Mouse (Mus musculus): ENCODE results near the gene Foxa2. TPM values are rescaled to one million over a fixed set of nuclear protein-coding genes. Genes with fewer than 3 reads are reported as not detected.

The Foxa2 gene
- polyA plus RNA-seq, 1 experiment from 2014 or later = 0.74 TPM

- Histone ChIP-seq H3K4me3 (ENCODE audit: low read depth, low read length) (peak overlapping the region; percentile 25; the same call in 1 of the 2 replicates), H3K27ac (replicated peaks; ENCODE audit: low read depth, low read length) (no peak overlapping the region), H3K27me3 (replicated peaks; ENCODE audit: control insufficient read depth, insufficient read depth, low read length) (peaks cover 100% of the 10 kb centered on the region), H3K4me1 (ENCODE audit: control insufficient read depth, insufficient read depth, low read length) (peaks cover 5% of the 10 kb centered on the region; the same call in 1 of the 2 replicates), H3K9me3 (ENCODE audit: control insufficient read depth, low read length) (no peaks in the 10 kb centered on the region), H3K9ac (ENCODE audit: low read depth, low read length) (no peak overlapping the region), H3K4me2 (ENCODE audit: low read depth, low read length) (peak overlapping the region; percentile 46), H3K36me3 (ENCODE audit: control insufficient read depth, insufficient read depth, low read length) (no peaks in the 10 kb centered on the region)
- DNase-seq (ENCODE audit: low spot score) (peak; percentile 61), ATAC-seq (ENCODE audit: low read depth) (peak; percentile 35; the same call in 1 of the 2 replicates)
- under 1% methylated on average over 40 of the region's 41 CpGs for WGBS
Measured at GRCm38 (mm10) chr2:148048484-148049129, 1.8 kb upstream of the Foxa2 start.

- Histone ChIP-seq H3K4me2 (ENCODE audit: low read depth, low read length) (no peak overlapping the region), H3K27me3 (replicated peaks; ENCODE audit: control insufficient read depth, insufficient read depth, low read length) (peaks cover 100% of the 10 kb centered on the region), H3K9ac (ENCODE audit: low read depth, low read length) (no peak overlapping the region), H3K27ac (replicated peaks; ENCODE audit: low read depth, low read length) (no peak overlapping the region), H3K36me3 (ENCODE audit: control insufficient read depth, insufficient read depth, low read length) (no peaks in the 10 kb centered on the region), H3K4me1 (ENCODE audit: control insufficient read depth, insufficient read depth, low read length) (peaks cover 5% of the 10 kb centered on the region; the same call in 1 of the 2 replicates), H3K4me3 (ENCODE audit: low read depth, low read length) (no peak overlapping the region), H3K9me3 (ENCODE audit: control insufficient read depth, low read length) (no peaks in the 10 kb centered on the region)
- ATAC-seq (ENCODE audit: low read depth) (no peak), DNase-seq (ENCODE audit: low spot score) (no peak)
- WGBS = 5% methylated on average over 8 of the region's 8 CpGs
Measured at GRCm38 (mm10) chr2:148047611-148048010, 842 bp upstream of the Foxa2 start.

DNA sequence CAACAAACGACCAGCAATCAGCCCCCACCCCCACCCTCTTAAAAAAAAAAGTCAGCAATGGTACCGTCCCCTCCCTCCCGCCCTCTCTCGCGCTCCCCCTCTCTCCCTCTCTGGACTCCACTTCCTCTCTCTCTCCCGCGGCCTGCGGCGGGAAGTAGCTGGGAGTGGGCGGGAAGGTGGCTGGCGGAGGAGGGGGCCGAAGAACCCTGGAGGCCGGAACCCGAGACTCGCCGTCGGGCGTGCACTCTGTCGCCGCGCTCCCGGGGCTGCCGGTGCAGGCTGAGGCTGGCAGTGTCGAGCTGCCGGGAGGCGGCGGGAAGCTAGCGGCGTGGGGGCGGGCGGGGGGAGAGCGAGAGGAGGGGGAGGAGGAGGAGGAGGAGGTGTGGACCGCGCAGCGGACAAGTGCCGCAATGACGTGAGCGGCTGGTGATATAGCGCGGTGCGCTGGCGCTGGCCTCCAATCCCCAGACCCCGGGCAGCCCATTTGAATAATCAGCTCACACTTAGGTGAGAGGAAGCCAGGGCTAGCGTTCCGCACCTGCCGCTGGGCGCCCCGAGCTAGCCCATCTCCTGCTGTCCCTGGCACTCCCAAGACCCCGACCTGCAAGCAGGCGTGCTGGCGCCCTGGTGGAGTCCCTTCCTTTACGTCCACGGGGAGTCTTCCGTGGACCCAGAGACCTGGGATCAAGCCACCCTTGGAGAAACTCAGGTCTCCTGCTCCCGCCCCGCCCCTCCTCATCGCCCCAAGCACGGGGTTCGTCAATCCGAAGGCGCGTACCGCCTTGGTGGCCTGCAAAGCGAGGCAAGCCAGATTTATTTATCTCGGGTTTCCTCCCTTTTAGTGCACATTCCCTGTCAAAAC, 601 bp downstream of the Foxa2 start:
- Histone ChIP-seq H3K27ac (replicated peaks; ENCODE audit: low read depth, low read length) (no peak overlapping the region), H3K4me2 (ENCODE audit: low read depth, low read length) (peak overlapping the region; percentile 58), H3K9me3 (ENCODE audit: control insufficient read depth, low read length) (no peaks in the 10 kb centered on the region), H3K4me1 (ENCODE audit: control insufficient read depth, insufficient read depth, low read length) (peaks cover 5% of the 10 kb centered on the region; the same call in 1 of the 2 replicates), H3K27me3 (replicated peaks; ENCODE audit: control insufficient read depth, insufficient read depth, low read length) (peaks cover 100% of the 10 kb centered on the region), H3K36me3 (ENCODE audit: control insufficient read depth, insufficient read depth, low read length) (no peaks in the 10 kb centered on the region), H3K9ac (ENCODE audit: low read depth, low read length) (no peak overlapping the region), H3K4me3 (ENCODE audit: low read depth, low read length) (peak overlapping the region; percentile 38)
- WGBS = under 1% methylated on average over 37 of the region's 65 CpGs
- ATAC-seq (ENCODE audit: low read depth) = no peak
- DNase-seq (ENCODE audit: low spot score) = no peak

DNA sequence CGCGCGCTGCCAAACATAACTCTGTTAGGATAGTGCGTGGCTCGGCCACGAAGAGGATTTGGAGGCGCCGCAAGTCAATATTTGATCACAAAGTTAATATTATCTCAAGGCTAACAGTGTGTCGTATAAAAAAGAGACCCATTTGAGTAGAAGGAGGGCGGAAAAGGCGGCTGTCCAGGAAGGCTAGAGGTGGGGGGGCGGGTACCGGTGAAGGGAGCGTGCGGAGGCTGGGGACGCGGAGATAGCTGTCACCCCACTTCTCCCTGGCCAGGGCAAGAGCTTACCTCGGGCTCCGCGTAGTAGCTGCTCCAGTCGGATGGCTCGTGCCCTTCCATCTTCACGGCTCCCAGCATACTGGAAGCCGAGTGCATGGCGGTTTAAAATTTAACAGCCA, 1.2 kb downstream of the Foxa2 start:
- H3K36me3 ChIP-seq (ENCODE audit: control insufficient read depth, insufficient read depth, low read length) = no peaks in the 10 kb centered on the region
- H3K27ac ChIP-seq (replicated peaks; ENCODE audit: low read depth, low read length) = no peak overlapping the region
- H3K4me1 ChIP-seq (ENCODE audit: control insufficient read depth, insufficient read depth, low read length) = peaks cover 5% of the 10 kb centered on the region; the same call in 1 of the 2 replicates
- H3K4me2 ChIP-seq (ENCODE audit: low read depth, low read length) = peak overlapping the region; percentile 58
- DNase-seq (ENCODE audit: low spot score) (no peak), ATAC-seq (ENCODE audit: low read depth) (no peak)
- no peak overlapping the region for H3K9ac ChIP-seq (ENCODE audit: low read depth, low read length)
- H3K4me3 ChIP-seq (ENCODE audit: low read depth, low read length) = peak overlapping the region; percentile 38
- H3K27me3 ChIP-seq (replicated peaks; ENCODE audit: control insufficient read depth, insufficient read depth, low read length) = peaks cover 100% of the 10 kb centered on the region
- H3K9me3 ChIP-seq (ENCODE audit: control insufficient read depth, low read length) = no peaks in the 10 kb centered on the region
- WGBS = under 1% methylated on average over 25 of the region's 25 CpGs

- no peak overlapping the region for H3K9ac ChIP-seq (ENCODE audit: low read depth, low read length)
- DNase-seq (ENCODE audit: low spot score) (no peak), ATAC-seq (ENCODE audit: low read depth) (no peak)
- H3K9me3 ChIP-seq (ENCODE audit: control insufficient read depth, low read length) = no peaks in the 10 kb centered on the region
- H3K4me1 ChIP-seq (ENCODE audit: control insufficient read depth, insufficient read depth, low read length) = peaks cover 5% of the 10 kb centered on the region; the same call in 1 of the 2 replicates
- peak overlapping the region; percentile 58 for H3K4me2 ChIP-seq (ENCODE audit: low read depth, low read length)
- 1% methylated on average over 26 of the region's 26 CpGs for WGBS
- H3K36me3 ChIP-seq (ENCODE audit: control insufficient read depth, insufficient read depth, low read length) = no peaks in the 10 kb centered on the region
- peaks cover 100% of the 10 kb centered on the region for H3K27me3 ChIP-seq (replicated peaks; ENCODE audit: control insufficient read depth, insufficient read depth, low read length)
- no peak overlapping the region for H3K27ac ChIP-seq (replicated peaks; ENCODE audit: low read depth, low read length)
- H3K4me3 ChIP-seq (ENCODE audit: low read depth, low read length) = peak overlapping the region; percentile 38
Measured at GRCm38 (mm10) chr2:148044877-148045539, 1.8 kb downstream of the Foxa2 start.

GRCm38 (mm10) chr2:148043976-148044876, 2.5 kb downstream of the Foxa2 start:
- H3K9ac ChIP-seq (ENCODE audit: low read depth, low read length) = no peak overlapping the region
- DNase-seq (ENCODE audit: low spot score) = no peak
- H3K9me3 ChIP-seq (ENCODE audit: control insufficient read depth, low read length) = no peaks in the 10 kb centered on the region
- 2% methylated on average over 47 of the region's 71 CpGs for whole genome bisulfite sequencing
- H3K4me1 ChIP-seq (ENCODE audit: control insufficient read depth, insufficient read depth, low read length) = peaks cover 5% of the 10 kb centered on the region; the same call in 1 of the 2 replicates
- no peaks in the 10 kb centered on the region for H3K36me3 ChIP-seq (ENCODE audit: control insufficient read depth, insufficient read depth, low read length)
- peaks cover 100% of the 10 kb centered on the region for H3K27me3 ChIP-seq (replicated peaks; ENCODE audit: control insufficient read depth, insufficient read depth, low read length)
- H3K27ac ChIP-seq (replicated peaks; ENCODE audit: low read depth, low read length) = no peak overlapping the region
- ATAC-seq (ENCODE audit: low read depth) = no peak
- peak overlapping the region; percentile 38 for H3K4me3 ChIP-seq (ENCODE audit: low read depth, low read length)
- H3K4me2 ChIP-seq (ENCODE audit: low read depth, low read length) = peak overlapping the region; percentile 33

- H3K27ac ChIP-seq (replicated peaks; ENCODE audit: low read depth, low read length) = no peak overlapping the region
- peaks cover 100% of the 10 kb centered on the region for H3K27me3 ChIP-seq (replicated peaks; ENCODE audit: control insufficient read depth, insufficient read depth, low read length)
- H3K4me2 ChIP-seq (ENCODE audit: low read depth, low read length) = peak overlapping the region; percentile 33; the same call in 1 of the 2 replicates
- ATAC-seq (ENCODE audit: low read depth) = no peak
- no peaks in the 10 kb centered on the region for H3K9me3 ChIP-seq (ENCODE audit: control insufficient read depth, low read length)
- no peak overlapping the region for H3K9ac ChIP-seq (ENCODE audit: low read depth, low read length)
- H3K4me1 ChIP-seq (ENCODE audit: control insufficient read depth, insufficient read depth, low read length) = peaks cover 5% of the 10 kb centered on the region; the same call in 1 of the 2 replicates
- 4% methylated on average over 12 of the region's 17 CpGs for WGBS
- peak overlapping the region; percentile 38; the same call in 1 of the 2 replicates for H3K4me3 ChIP-seq (ENCODE audit: low read depth, low read length)
- DNase-seq (ENCODE audit: low spot score) = no peak
- H3K36me3 ChIP-seq (ENCODE audit: control insufficient read depth, insufficient read depth, low read length) = no peaks in the 10 kb centered on the region
Measured at GRCm38 (mm10) chr2:148043271-148043975, 3.3 kb downstream of the Foxa2 start.
